Mouse (Mus musculus) adipocyte (in vitro differentiated cells): Measurements from ENCODE around the gene Vmn2r-ps130.
"Not testable (repeated sequence)": the region's sequence is repeated elsewhere in the genome, so short reads cannot be mapped to it uniquely, and the experiment has no call there.

Experiments
- DNase-seq: peaks from one replicate; pipeline ENCODE4 v3.0.0-alpha.2; 2016; ENCODE audit warnings: low spot score

Vmn2r-ps130 gene

DNA sequence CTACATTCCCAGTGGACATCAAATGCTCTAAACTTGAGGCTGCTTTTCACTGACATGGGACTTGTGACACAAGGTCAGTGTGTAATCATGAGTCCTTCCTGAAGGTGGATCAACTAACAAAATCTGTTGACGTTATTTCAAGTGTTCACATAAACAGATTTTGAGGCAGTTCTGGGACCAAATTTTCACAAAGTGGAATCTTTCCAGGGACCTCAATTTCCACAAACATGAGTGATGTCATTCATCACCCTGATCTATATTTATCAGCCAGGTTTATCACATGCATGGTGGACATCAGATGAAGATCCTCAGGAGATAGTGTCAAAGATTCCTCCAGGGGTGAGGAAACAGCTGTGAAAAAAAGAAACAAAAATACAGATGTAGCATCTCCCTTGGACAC is at the start of gene Vmn2r-ps130:
TSS of gene Vmn2r-ps130 (plus strand) at position 301 of the 400 bp plus-strand sequence.
- DNase-seq, result not testable (repeated sequence)
